Mouse (Mus musculus): ENCODE measurements around the gene Lsm8. TPM values are rescaled to one million over a fixed set of nuclear protein-coding genes. Genes with fewer than 3 reads are reported as not detected.

The Lsm8 gene
- 92.2 TPM for polyA plus RNA-seq (2017; shearing (Covaris generic))

DNA sequence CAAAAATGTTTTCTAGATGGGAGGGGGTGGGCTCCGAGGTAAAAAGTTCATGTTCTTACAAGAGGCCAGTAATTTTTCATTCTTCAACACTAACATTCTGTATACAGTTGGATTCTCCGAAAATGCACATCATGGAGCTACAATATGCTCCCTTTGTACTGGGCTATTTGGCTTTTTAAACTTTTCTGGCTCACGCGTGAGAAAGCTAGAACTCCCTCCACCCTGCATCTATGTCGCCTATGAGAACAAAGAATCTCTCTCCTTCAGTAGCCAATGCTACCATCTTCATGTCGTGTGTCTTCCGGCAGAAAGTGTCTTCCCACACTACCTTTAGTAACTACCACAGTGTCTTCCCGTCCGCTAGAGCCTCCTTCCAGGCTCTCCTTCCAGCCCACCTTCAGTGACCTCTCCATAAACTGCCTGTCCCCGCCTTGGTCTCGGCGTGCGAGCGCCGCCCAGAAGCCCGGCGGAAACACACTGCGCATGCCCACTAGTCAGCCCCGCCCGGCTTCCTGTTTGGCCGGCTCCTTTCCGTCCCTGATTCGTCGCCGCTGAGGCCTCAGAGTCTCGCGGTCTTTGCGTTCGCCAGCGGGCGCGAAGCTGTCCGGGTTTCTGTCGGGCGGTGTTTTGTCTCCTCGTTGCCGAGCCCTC is at the start of gene Lsm8:
Gene Lsm8 (plus strand): TSS at position 529 of the 651 bp plus-strand sequence.

DNA sequence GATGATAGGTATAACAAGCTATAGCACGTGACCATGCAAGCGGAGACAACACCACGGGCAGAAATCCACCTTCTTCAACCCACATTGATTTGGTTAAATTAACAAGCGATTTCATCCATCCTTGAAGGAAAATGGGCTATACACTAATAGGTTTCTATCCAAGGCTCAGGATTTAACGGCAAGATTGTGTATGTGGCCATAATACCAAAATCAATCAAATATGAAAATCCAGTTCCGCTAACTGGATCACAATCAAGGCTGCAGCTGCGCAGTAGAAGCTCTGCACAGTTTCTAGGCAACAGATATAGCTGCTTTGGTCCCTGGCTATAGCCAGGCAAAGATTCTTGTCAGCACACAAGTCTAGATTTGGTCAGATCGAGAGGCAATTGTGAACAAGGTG is 17.6 kb downstream of the Lsm8 start, which contains the start of gene Ankrd7:
Gene Ankrd7 (plus strand): TSS at position 301 of the 400 bp plus-strand sequence.

Other genes with a start within 250 kb of the Lsm8 start
- gene Ankrd7, start 17.7 kb downstream of the Lsm8 start, polyA plus RNA-seq (2017; shearing (Covaris generic)), result not detected